Mouse (Mus musculus) cerebellum, postnatal 4 days (tissue): ENCODE data around the gene Bloc1s4.

Source experiments
- DNase-seq, 2 experiments: peaks; one replicate each; pipeline ENCODE4 v3.0.0; 2022; ENCODE audit warnings: low spot score in 2 of 2, mixed read lengths in 1 of 2

The Bloc1s4 gene

DNA sequence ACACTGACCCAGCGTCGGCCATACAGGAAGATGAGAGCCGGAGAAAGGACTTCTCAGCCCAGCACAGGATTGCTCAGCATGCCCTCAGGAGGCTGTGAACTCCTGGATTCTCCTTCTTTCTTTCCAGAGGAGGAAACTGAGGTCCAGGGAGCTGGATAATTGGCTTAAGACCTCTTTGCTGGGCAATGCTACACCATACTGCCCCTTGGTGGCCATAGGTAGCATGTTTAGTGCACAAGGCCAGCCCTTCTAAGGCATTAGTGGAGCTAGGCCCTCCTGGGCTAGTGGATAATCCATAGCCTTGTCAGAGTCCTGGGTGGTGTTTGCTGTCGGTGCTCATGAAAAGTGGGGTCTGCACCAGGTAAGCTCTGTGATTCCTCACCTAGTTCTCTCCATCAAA, 8.6 kb downstream of the Bloc1s4 start:
- DNase-seq: peak in 1 of 2 experiments; percentile 60

DNA sequence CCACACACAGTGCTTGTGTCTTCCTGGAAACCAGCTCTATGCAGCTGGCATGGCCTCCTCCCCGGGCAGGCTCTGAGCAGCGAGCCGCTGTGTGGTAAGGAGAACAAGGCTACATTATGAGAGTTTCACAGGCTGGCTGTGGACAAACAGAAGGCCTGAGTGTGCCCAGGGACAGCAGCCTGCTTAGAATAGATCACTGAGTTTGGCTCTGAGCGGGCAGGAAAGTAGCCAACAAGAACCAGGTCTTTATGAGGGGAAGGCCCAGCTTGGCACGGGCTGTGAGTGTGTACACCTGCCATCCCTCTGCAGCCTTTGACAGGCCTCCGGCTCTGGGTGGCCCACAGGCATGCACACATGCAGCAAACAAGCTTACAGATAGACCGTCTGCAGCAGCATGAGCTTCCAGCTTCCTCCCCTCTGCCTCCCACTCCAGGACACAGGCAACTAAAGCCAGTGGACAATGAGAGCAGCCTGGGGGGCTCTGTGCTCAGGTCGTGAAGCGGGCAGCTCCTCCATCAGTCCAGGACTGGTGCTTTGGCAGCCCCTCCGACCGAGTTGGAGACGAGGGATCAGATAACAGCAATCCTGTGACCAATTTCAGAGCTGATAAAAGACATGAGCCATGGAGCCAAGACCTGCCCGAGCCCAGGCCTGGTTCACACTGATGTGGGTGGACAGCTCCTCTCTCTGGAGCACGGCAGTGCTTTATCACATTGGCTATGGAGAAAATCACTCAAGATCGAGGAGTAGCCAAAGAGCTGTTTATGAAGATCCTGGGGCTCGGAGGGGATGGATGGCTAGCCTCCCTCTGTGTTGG, 9.4 kb downstream of the Bloc1s4 start:
- DNase-seq: peak in 1 of 2 experiments; percentile 69

DNA sequence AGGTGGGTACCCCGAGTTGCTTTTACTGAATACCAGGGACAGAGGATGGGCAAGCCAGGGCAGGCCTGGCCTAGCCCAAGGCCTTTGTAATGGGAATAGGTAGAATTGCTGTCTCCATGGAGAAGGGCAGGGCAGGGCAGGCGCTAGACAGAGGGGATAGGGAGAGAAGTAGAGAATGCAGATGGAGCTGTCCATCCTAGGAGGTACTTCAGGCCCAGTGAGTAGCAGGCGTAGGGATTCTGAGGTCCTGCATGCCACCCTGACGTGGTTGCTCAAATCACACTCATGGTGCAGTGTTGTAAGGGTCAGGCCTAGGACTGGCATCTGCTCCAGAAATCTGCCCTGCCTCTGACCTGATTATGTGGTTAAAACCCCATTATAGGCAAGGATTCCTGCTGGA, 10.7 kb downstream of the Bloc1s4 start:
- DNase-seq: no peak

DNA sequence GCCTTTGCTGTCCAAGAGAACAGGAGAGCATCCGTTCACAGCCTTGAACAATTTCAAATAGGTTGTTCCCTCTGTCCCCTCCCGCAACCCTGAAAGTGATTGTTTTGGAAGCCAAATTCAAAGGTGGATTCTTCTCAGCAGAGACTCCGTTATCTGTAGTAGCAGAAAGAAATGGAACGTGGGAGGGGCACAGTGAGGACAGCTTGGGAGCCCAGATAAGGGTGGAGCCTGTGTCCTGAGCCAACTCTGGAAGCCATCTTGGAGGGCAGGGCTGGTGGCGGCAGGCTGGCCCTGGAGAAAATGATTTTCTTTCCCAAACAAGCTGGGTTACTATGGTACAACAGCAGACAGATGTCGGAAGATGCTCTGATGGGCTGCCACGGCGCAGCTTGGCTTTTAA, 12.4 kb downstream of the Bloc1s4 start:
- DNase-seq: no peak

DNA sequence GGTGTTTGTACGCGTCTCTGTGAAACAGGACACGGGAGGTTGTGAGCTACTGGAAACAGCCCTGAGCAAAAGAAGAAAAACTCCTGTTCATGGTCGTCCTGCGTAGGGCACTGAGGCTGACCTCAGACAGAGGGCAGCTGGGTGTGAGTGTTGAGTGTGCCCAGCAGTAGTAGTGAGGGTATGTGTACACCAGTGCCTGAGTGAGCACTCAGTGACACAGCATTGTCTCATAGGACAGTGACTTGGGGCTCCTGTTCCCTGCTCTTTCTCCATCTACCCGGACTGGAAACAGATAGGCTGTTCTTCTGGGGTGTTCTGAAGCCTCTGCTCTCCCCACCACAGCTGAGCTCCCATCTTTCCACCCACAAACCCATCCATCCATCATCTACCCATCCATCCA, 13.3 kb downstream of the Bloc1s4 start:
- no peak for DNase-seq

DNA sequence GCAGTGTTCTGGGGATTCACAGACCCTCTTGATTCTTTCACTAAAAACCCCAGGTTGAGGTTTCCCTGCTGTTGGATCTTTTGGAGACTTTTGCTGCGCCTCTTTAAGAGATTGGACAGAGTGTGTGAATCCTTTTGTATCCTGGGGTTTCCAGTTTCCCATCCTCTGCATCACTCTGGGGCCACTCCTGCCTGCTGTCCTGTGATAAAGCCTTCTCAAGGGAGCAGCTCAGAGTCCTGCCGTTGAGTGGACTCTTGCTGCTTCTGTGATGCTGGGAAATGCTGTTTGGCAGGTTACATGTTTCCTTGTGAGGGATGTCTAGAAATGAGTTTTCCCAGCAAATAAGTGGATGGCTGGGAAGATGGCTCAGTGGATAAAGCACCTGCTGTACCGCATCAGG, 15.0 kb downstream of the Bloc1s4 start:
- DNase-seq: no peak

DNA sequence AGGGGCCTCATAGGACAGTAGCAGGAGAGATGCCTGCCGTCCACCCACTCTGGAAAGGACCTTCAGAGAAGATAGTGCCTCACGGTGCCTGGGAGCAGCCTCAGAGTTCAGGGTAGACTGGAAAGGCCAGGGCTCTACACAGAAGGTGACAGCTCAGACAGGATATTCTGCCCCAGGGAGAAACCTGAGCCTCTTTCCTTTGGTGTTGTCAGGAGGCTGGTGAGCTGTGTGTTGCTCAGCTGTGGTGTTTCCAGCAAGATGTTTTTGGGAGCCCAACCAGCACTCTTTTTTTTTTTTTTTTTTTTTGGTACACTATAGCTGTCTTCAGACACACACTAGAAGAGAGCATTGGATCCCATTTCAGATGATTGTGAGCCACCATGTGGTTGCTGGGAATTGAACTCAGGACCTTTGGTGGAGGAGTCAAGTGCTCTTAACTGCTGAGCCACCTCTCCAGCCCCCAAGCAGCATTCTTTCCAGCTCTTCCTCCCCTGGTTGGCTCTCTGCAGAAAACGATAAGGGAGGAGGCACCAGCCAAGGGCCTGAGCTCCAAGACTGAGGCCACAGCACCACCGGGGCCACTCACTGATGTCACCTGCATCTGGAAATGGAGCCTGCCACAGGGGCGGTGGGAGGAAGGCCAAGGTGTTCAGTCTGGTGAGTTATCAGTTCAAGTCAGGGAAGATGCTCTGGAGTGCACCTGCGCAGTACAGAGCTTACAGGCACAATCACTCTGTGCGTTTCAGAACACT, 16.4 kb downstream of the Bloc1s4 start:
- DNase-seq: no peak

DNA sequence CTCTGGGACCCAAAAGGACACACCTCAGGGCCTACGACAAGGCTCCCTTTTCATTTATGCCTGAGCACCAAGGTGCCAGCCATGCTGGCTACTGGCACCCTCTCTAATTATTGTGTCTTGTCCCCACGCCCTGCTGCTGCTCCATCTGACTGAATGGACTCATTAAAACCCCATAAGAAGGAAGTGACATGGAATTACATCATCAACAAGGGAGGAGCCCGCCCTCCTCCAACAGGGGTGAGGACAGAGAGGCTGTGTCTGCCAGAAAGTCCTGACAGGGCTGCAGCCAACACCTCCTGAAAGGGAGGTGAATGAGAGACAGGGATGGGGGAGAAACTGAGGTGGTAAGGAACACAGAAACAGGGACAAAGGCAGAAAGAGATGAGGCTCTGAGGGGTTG, 17.8 kb downstream of the Bloc1s4 start:
- peak in 1 of 2 experiments; percentile 14 for DNase-seq

DNA sequence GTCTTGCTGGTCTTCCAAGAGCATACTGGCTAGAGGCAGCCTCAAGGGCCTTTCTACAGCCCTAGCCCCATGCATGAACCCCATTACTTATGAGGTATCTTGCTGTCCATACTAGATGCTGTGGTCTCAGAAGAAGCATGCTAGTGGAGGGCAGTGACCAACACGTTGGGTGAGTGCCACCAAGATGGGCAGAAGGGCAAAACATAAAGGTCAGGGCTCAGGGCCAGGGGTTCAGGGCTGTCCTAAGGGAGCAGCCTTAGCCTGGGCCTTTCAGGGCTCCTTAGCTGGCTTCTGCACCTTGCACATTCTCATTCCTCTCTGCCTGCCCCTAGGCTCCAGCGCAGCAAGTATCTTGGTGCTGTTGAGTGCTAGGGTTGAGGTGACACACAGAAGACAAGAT, 18.5 kb downstream of the Bloc1s4 start:
- no peak for DNase-seq

DNA sequence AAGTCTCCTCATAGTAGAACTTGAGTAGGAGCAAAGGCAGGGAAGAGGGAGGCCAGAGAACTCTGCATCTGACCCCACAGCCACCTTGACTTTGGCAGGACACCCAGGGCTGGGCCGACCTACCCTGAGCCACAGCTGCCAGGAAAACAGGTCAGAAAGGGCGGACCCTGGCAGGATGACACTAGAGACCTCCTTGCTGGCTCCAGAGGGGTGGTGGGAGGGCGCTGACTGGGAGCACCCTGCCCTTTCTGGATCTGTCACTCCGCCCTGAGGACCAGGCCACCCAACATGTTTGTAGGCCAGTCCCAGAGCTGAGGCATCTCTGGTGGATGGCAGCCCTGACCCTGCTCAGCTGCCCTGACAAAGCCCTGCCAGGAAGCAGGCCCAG, 19.4 kb downstream of the Bloc1s4 start:
- DNase-seq: no peak

DNA sequence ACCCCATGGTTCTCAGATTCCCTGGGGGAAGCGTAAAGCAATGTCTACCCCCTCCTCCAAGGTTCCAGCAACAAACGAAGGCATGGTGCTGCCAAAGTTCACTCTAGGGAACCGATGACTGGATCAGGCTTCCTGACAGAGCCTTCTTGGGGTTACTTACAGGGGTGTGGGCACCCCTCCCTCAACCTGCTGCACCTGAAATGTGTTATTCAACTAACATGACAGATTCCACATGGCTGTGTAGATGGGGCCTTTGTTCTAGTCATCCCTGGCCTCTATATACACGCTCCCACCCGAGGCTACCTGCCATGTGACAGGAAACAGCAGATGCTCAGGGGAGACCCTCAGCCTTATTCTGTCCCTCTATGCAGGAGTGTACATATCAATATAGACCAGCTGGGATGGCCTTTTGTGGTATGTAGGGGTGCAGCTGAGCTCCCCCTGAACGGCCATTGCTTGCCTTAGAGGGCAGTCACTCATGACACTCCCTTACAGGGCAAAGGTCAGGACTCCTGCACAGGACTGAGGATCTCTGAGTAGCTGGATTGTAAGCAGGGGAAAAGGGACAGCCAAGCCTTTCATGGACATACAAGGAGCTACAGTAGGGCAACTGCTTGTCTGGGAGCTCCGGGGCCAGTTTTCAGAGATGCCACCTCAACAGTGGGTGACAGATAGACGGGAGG, 19.9 kb downstream of the Bloc1s4 start:
- DNase-seq: no peak

DNA sequence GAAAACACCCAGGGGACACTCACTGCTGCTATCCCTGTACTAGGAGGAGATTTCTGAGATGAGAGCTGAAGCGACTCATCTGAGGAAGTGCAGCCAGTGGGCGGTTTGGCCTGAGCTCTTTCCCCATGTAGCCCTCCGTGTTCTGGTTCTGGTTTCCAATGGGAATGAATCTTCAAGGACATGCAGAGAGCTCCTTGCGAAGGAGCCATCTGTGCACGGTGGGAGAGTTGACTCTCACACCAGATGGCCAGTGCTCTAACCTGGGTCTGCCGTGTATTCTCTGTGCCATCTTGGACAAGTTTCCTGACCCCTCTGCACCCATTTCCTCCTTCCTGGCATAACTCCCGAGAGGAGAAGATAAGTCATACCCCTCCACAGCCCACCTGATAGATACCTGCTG, 20.7 kb downstream of the Bloc1s4 start:
- no peak for DNase-seq

DNA sequence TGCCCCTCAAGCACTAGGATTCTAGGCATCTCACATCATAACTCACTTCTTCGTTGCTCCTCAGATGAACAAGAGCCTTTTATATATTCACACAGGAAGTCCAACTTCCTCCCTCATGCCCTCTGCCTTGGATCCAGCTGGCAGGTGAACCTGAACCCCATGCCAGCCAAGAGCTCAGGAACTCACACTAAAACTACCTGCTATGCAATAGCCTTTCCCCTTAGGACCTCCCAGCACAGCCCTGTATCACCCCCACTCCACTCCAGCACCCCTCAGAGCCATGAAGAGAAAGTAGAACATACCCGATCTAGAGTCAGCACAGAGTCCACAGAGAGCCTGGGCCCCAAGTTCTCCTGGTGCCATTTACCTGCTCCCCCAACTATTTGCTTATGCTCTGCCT, 21.3 kb downstream of the Bloc1s4 start:
- DNase-seq: no peak

DNA sequence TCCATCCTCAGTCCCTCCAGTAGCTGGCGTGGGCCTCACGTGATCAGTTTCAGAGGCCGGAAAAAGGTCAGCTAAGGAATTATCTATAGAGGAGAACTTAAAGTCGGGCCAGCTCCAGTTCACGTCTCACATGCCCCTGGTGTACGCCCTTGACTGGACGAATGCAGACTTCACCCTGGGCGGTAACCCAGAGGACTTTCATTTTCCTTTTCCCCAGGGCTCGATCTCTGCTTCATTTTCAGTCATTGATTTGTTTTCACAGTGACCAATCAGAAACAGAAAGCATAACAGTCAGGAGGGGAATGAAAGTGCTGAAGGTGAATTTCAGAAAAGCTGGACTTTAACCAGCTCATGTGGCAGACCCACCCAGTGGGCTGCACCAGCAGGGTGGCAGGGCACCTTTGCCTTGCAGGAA, 22.1 kb downstream of the Bloc1s4 start:
- DNase-seq: no peak

DNA sequence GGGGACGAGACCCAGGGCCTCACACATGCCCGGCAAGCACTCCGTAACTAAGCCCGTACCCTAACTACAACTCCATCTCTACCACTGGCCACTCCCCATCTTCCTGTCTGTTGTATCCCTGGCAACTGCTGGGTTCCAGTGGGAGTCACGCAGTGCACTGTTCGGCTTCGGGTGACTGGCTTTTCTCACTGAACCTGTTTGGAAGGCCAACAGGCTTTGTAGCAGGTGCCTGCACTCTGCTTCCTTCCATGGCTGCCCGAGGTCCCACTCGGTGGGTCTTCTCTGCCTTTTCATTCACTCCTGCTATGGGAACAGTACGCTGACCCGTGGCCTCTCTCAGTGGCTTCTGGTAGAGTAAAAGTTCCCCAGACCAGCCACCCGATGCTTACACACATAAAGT, 22.6 kb downstream of the Bloc1s4 start:
- no peak for DNase-seq

DNA sequence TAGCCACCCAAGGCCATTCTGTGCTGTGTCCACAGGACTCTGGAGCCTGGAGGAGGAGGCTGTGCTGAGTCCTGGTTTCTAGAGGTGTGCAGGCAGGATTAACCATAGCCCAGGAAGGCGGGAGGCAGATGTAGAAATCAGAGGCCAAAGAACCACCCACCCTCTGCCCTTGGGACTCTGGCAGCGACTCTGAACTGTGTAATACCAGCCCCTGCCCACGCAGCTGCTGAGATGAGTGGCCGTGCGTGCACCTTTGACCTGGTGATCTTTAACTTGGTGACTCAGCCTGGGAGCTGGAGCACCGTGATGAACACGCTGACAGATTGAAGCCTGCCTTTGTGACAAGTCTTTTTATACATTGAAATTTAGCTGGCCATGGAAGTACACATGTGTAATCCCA, 24.2 kb downstream of the Bloc1s4 start:
- no peak for DNase-seq

DNA sequence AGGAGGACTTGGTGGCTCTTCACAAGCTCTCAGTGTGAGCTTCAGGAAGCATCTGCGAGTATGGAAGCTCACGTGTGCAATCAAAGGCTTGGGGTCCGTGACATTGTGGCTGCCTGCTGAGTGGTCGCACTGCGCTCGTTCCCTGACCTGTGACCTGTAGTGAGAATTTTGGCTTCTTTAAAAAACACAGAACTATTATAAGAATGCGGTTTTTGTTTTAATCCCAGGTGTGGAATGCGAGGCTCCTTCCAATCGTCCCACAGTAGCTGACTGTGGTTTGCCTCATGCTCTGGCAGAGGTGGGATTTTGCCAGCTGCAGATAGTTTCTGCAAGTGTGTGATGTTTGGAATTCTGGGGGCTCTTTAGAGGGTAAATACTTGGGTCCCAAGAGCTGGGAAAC, 25.1 kb downstream of the Bloc1s4 start:
- DNase-seq: no peak

DNA sequence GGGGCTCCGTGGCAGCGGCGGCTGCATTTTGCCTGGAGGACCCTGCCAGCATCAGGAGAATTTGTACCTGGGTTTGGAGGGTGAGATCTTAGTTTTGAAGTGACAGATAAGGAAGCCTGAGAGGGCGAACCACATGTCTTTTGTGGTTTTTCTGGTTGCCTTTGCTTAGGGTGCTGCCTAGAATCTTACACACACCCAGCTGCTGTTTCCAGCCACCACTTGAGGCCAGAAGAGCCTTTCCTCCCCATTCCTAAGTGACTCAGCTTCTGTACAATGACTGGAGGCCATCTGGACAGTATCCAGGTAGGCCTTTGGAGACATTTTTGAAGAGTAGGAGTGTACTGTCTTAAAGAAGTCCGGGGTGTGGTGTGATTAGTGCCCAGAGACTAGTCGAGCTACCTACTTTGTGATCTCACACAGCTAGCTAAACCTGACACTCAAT, 26.0 kb downstream of the Bloc1s4 start:
- no peak for DNase-seq

DNA sequence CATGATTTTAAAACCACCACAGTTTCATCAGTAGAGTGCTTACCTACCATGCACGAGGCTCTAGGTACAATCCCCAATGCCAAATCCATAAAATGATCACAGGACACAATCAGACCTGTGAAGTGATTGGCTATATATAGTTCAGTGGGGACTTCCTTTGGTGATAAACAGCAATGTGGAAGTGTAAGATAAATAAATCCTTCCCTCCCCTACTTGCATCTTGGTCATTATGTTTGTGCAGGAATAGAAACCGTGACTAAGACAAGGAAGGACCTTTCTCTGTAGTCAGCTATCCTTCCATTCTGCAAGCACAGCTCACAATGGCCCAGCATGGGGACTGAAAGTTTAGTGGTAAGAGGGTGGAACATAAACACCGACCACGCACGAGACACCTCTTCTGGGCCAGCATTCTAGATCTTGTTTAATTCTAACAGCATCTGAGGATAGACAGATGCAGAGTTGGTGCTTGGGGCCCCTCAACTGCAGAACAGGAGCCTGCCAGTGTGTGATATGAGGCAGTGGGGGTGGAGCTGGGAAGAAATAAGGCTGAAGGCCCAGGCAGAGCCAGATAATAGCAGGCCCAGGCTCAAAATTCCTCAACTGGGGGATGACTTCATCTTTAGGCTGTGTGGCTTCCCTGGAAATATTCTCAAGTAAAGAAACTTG, 27.6 kb downstream of the Bloc1s4 start:
- no peak for DNase-seq

DNA sequence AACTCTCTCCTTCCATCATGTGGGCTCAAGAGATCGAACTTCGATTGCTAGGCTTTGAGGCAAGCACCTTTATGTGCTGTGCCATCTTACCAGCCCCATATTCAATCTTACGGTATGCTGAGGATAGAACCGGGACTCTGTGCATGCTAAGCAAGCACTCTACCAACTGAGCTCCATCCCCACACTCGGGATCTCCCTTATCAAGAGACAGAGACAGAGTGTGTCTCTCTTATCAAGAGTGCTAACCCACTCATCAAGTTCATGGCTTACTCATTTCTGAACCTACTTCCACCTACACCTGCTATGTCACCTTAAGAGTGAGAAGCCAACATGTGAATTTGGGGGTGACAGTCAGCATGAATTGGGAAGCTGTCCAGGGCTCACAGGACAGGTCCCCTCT, 28.2 kb downstream of the Bloc1s4 start:
- DNase-seq: no peak

DNA sequence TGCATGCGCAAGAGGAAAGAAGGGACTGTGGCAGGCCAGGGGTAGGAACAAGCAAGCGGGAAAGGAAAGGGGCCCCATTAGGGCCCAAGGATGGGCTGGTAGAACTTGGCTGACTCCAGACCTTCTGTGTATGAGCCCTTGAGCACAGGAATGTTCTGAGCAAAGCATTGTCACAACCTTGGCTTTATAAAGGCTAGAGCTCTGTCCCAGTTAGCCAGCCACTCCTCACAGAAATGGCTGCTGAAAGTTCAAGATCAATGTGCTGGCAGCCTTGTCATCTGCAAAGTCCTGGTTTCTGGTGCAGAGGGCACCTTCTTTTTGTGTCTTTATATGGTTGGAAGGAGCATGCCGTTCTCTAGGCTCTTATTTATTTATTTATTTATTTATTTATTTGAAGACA, 28.8 kb downstream of the Bloc1s4 start:
- DNase-seq: no peak

DNA sequence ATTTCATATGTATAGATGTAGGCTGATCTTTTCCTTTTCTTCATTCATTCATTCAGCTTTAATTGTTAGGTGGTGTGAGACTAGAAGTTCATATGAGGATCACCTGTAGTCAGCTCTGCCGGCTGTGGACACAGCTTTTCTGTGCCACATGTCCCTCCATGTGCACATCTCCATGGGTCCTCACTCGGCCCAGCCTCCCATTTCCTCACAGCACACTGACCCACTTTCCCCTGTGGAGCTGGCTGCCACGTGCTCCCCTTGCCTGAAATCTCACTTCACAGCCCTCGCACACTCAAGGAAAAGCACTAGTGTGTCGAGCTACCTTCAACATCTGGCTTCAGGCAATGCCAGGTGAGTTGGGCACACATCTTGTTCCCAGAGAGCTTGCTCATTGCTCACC, 29.3 kb downstream of the Bloc1s4 start:
- DNase-seq: no peak
